Mouse (Mus musculus): ENCODE data around the gene D130052B06Rik.

D130052B06Rik gene

DNA sequence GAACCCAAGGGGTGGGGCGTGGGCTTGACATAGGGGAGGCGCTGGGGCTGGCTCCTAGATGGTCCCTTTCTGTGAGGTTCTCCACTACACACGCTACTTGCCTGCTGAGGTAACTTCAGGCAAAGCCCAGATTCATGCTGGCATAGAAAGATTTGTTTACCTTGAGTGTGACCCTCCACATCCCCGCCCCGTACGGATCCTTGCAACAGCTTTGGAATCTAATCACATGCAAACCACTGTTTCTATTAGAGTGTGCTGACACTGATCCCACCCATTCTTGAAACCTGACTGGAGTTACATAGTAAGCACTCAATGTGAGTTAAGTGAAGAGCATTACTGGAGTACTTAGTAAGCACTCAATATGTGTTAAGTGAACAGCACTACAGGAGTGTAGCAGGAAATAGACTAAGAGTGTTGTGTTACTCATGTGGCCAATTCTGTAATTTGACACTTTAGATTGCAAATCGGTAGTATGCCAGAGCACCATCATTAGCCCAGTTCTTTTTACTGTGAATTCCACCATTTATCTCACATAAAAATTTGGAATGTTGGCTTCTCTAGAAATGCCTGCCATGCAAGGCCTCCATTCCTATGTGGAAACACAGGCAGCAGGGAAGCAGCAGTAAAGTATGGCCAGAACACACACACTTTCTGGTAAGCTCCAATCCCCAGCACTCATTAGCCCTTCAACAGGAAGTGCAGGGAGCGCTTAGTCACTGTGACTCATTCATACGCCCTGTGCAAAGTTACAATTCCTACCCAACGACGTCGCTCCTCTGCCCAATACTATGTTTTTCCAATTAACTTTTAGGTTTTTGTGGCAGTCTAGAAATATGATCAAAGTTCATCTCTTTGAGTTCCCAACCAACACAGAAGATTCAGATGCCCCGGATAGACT is 61.2 kb downstream of the D130052B06Rik start:
- in situ Hi-C loops (cut with MboI, MseI): no loop called here

GRCm38 (mm10) chr11:33663599-33663998 is 64.5 kb downstream of the D130052B06Rik start:
- in situ Hi-C loops (cut with MboI, MseI): no loop called here

DNA sequence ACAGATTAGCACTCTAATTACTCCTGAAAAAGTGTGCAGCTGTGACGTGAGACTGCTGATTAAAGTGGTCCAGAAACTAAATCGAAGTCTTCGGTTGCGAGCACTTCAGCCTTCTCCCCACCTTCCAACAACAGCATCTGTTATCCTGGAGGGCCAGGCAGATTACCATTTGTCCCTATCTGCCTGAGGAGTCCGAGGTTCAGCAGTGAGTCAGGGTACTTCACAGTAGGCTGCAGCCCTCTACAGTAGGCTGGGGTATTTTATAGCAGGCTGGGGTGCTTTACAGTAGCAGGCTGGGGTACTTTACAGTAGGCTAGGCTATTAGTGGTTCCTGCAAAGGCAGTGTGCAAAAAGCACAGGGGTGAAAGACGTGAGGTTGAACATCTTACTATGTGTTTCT is 69.3 kb downstream of the D130052B06Rik start:
- in situ Hi-C loops (cut with MboI, MseI): no loop called here

DNA sequence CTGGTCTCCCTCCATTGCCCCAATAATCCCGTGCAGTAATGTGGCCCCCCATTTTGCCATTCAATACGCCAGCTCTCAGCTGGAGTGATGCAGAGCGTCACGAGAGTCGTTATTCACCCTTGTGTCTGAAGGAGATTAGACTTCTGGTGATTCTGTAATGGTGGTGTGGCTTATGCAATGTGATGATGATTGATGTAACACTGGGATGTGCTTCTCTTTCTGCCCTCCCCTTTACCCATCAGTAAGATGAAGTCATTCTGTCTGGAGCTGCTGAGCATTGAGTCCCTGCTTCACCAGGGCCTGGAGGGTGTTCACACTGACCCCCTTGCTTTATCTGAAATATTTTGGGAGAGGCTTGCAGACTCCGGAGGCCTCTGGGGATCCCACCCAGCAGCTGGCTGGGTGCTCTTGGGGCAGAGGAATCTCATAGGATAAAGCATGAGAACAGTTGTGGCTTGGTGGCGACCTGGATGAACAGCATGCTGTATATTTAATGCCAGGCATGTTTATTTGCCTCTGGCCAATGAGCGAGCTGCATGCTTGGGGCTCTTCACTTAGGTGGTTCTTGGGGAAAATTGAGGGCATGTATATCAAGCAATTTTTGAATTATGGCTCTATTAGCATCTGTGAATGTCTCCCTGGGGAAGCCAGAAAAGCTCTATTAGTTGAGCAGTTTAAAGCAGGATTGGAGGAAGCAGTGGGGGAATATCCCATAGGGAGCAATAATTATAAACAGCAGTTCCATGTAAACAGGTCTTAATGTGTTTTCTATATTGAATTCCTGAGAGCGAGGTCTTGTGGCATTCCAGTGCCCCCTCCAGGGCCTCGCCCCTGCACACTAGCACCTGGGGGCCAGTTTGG is 71.2 kb downstream of the D130052B06Rik start:
- in situ Hi-C loops (cut with MboI, MseI): no loop called here
